Mouse (Mus musculus) adrenal gland, adult 2 months (tissue): Measurements from ENCODE around the gene Tmem59l. TPM values are rescaled to one million over a fixed set of nuclear protein-coding genes. Genes with fewer than 3 reads are reported as not detected.

Experiments used
- DNase-seq: peaks from one replicate; pipeline ENCODE4 v3.0.0; 2021
- polyA plus RNA-seq: library from polyadenylated mRNA; depleted of rRNA; stranded (reverse); fragments of >200 nt; gene quantifications from 2 replicates; pipeline ENCODE4 v1.2.3, GENCODE M21; 2012
- total RNA-seq, 2 experiments: library from RNA; stranded (reverse); gene quantifications; 2 replicates each; pipeline ENCODE4 v1.2.3; 2021

Gene Tmem59l
- total and polyA plus RNA-seq, 3 experiments = 16.8 to 42.9 (median 24.3) TPM

DNA sequence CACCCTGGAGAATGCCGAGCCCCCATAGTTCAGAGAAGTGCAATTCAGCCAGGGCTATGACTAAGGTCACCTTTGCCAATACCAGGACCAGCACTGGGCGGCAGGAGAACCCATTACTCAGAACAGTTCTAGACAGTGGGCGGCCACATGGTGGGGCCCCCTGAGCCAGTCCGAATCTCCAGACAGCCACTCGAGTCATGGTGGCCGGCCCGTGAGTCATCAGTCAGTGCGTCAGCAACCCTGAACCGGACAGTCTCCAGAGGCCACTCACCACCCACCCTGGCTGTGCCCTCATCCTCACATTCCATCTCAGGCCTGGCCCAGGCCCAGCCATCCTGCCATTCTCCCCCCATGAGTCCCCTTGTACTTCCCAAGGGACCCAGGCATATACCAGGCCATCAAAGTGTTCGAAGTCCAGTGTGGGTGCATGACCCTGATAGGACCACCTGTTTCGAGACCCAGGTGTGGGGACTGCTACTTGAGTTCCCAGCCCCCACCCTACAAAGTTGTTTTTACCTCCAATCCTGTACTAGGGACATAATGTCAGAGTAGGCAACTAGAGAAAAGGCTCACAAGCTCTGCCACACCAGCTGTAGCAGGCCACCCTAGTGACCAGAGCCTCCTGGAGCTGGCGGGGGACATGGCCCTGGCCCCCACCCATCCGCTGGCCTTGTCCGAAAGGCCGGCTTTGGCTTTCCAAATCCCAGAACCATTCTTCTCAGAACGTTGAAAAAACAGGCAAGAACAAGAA, 25.2 kb downstream of the Tmem59l start:
- DNase-seq = peak; percentile 89

DNA sequence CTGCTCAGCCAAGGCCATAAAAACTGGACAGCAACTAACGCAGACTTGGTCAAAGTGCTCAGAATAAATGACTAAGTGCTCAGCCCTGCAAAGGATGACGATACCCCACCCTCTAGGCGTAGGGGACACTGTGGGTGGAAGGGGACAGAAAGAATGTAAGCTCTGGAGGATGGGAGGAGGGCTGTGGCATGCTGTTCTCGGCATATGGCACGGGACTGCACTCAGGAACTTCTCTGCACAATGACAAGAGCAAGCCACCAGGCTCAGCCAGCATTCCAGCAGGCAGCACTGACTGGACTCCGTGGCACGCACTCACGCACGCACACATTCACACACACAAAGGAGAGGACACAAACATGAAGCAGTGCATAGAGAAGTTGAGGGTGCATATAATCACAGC, 26.6 kb downstream of the Tmem59l start:
- DNase-seq = peak; percentile 56

DNA sequence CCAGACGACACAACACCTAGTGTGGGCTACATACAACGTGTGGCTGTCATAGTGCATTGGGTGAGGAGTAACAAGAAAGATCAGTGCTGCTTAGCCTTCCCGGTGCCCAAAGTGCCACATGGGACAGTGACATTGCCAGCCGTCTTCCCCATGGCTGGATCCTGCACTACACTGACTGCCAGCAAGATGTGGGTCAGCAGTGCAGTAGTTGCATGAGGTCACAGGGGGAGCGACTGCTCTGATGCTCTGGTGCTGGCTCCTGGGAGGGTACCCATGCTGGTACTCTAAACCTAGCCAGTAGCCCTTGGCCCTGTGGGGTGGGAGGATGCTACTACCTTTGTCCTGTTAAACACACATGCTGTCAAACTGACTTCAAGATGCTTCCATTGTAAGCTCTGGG, 27.0 kb downstream of the Tmem59l start:
- DNase-seq = peak; percentile 54

DNA sequence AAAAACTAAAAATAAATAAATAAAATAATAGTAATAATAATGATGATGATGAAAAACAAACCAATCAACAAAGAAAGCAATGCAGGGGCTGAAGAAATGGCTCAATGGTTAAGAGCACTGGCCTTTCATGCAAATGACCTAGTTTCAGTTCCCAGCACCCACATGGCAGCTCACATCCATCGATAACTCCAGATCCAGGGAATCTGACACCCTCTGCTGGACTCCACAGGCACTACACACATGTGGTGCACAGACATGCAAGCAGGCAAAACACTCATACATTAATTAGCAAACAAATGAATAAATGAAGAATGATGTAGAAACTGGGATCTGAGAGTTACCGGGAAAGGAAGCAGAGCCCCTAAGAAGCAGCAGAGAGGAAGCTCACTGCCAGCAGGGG, 27.5 kb downstream of the Tmem59l start:
- DNase-seq = no peak

DNA sequence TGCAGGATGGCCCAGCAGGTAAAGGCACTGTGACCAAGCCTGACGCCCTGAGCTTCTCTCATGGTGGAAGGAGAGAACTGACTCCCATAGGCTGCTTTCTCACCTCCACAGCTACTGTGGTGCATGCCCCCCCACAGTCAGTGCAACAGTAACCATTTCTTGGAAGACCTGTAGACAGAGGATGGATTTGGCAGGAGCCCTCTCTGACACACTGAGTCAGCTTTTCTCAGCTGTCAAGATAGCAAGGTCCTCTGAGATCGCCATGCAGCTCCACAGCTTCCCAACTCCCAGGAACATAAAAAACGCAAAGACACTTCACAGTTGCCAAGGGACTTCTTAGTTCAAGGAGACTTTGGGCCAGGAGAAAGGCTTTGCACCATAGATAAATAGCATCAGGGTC, 28.7 kb downstream of the Tmem59l start:
- DNase-seq = peak; percentile 68

DNA sequence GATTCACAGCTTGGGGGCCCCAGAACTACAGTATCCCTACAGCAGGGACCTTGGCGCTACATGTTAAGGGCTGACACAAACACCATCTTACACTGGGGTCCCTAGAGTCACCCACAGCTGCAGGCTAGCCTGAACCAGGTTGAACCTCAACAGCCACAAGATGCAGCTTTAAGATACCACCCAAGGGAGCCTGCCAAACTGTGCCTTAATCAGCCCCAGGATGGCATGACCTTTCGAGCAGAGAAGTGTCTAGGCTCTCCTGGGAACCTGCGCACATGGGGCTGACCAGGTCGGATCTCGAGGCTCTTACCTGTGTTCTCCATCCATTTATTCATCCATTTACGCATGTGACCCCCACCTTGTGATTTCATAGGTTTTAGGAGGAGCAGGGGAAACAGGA, 29.3 kb downstream of the Tmem59l start:
- DNase-seq = no peak

DNA sequence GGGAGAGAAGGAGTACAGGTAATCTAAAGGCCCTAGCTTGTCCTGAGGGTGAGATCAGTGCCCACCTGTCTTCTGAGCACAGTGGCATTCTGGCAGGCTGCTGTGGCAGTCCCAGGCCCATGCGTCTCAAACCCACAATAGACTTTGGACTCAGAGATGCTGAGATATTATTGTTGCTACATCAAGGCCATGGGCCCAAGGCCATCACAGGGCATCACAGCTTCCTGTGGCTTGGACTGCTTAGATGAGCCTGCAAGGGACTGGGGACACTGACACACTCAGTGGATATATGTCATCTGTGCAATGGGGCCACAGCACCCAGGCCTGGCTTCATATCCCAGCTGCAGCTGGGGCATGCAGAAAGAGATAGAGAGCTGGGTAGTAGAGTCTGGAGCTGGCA, 30.2 kb downstream of the Tmem59l start:
- DNase-seq = peak; percentile 82

DNA sequence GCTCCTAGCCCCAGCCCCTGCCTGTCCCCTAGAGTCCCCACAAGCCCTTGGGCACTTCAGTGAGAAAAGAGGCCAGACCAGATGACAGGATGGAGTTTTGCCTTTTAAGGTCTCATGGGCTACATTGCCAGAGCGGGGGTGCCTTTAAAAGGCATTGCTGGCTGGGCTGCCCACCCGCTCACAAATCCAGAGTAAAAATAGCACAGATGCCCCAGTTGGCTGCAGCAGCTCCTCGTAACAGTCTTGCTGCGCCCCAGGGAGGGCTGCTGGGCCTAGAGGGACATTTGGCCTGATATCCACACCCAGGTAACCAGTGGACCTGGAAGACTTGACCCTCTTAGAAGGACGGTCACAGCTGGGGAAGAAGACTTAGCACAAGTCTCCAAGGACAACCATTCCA, 33.3 kb downstream of the Tmem59l start:
- no peak for DNase-seq

DNA sequence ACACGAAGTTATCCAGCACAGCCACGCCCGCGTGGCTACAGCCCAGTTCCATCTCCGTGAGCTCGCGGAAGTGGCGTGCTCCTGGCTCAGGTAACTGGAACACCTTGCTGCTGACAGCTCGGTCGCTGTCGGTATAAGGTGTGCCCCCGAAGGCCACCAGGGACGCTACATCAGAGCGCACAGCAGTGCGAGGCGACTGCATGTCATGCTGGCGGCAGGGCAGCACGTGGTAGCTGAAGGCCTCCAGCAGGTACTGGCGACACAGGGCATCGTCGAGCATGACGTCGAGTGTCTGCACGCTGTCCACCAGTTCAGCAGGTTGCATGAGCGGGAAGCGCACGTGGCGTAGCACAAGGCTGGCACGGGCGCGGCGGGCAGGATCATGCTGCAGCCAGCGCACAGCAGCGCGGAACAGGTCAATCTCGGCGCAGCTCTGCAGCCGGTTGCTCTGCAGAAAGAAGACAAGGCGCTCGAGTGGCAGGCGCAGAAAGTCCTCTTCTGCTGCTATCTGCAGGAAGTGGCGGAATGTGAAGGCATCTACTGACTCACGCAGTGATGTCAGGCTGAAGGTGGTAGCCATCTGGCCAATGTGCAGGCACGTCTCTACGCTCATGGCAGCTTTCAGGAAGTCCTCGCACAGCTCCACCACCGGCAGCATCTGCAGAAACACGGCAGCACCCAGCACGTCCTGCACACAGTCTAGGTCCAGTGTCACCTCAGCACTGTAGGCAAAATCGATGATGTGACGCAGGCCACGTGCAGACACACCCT, 34.8 kb downstream of the Tmem59l start:
- DNase-seq = no peak

DNA sequence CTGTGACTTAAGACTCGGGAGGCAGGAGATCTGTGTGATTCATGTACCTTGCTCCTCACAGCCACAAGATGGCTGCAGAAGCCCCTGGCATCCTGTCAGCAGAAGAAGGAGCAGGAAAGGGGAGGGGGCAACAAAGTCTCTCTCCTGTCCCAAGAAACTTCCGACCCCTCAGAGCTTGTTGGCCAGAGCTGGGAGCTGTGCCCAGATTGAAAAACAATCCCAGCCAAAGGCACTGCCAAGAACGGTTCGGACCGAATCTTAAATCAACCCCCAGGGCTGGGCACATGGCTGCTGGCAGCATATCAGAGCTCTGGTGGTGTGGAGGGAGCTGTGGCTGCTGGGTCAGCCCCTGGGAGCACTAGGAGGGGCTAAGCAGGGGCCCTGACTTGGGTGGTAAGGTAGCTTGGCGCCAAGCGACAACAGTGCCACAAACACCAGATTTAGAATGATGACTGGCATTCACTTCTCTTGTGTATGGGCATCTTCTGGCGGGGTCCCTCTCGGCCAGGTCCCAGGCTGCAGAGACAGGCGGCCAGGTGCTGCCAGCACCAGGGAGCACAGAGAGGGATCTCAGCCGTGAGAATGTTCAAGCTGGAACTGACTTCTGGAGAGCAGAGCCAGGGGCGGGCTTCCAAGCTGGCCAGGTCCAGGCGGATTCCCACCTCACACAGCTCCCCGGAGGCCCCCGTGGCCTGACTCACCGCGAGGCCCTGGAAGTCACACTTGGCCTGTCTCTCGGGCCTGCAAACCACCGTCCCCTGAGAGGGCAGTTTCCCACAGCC, 39.3 kb downstream of the Tmem59l start:
- DNase-seq = peak; percentile 54

DNA sequence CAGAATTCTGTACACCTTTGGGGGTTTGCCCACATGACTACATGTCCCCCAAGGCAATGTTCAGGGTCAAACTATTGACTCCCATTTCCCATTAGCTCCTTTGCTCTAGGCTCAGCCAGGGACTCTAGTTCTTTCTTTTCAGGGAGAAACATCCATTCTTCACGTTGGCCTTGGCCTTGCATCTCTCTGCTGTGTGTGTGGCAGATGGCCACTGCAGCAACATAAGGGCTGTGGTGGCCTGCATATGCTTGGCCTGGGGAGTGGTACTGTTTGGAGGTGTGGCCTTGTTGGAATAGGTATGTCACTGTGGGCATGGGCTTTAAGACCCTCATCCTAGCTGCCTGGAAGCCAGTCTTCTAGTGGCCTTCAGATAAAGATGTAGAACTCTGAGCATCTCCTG, 41.2 kb downstream of the Tmem59l start:
- DNase-seq = no peak

DNA sequence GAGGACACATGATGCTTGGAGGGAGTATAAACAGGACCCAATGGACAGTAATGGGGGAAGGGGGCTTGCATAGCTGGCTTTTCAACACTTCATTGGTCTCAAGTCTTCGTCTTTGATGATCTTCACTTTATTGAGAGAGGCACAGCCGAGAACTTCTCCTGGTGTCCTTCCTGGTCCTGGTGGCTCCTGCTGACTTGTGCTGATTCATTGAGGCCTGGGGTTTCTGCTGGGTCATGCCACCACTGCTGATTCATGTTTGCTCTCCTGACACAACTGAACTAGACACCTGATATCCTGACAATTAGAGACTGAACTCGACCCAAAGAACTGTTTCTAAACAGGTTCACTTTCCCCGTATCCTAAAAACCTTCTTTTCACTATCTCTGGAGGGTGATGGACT, 43.8 kb downstream of the Tmem59l start:
- no peak for DNase-seq

DNA sequence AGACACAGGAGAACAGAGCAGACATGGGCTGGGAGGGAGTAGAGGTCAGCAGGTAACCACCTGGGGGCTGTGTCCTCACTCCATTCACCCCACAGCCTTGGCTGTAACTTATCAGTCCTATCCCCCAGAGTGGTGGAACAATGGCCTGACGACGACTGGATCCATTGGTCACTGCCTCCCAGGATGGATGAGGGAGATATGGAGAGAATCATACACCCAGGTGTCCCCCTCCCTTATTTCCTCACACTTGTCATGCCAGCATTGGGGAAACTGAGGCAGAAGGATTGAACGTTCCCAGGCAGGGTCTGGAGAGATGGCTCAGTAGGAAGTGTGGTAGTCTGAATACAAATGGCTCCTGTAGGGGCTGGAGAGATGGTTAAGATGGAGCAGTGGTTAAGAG, 45.6 kb downstream of the Tmem59l start:
- DNase-seq = no peak

DNA sequence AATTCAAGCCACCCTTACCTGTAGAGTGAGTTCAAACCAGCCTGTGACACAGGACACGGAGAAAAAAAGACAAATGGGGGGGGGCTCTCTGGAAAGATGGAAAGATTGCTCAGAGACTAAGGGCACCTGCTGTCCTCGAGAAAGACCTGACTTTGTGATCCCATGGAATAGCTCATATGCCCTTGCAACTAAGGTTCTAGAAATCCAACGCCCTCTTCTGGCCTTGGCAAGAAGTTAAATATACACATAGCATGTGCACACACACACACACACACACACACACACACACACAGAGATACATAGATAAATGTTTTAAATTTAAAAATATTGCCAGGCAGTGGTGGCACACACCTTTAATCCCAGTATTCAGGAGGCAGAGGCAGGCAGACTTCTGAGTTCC, 46.9 kb downstream of the Tmem59l start:
- no peak for DNase-seq

DNA sequence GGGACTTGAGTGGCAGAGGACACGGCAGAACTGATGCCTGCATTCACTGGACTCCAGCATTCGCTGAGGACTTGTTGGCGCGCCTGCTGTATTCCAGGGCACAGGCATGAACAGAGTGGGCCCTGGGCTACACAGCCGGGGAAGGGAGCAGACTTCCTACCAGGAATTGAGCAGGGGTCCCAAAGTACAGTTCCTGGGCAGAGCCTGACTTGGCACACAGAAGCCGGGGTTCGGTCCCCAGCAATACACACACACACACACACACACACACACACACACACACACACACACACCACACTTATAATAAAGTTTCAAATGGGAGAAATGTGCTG, 47.3 kb downstream of the Tmem59l start:
- DNase-seq = no peak

DNA sequence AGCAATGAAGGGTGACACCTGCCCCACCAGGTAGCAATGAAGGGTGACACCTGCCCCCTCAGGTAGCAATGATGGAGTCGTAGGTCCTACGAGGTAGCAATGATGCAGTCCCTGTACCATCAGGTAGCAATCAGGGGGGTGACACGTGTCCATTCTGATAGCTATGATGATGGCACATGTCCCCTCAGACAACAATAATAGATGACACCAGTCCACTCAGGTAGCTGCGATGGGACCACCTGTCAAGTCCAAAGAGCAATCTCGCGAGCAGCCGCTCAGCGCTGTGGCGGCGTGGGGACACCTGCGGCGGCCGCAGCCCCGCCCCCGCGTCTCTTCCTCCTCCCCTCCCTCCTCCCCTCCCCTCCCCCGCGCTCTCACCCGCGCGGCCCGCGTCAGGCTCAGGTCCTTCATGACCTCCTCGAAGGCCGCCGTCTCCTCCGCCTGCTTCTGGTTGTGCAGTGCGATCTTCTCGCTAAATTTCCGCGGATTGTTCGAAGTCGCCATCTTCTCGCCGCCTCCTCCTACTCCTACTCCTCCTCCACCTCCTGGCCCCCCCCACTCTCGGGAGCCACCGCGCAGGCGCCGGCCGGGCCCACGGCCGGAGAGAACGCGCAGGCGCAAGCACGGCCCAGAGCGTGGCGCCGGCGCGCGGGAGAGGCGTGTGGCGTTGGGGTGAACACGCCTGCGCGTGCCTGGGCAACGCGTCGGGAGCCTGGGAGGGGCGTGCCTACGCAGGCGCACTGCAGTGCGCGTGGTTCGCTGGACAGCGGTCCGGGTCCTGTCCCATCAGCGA, 47.9 kb downstream of the Tmem59l start, which contains the start of gene Crtc1:
Crtc1 (minus strand) TSS at position 525 of the 793 bp plus-strand sequence.
- DNase-seq = peak; percentile 99

DNA sequence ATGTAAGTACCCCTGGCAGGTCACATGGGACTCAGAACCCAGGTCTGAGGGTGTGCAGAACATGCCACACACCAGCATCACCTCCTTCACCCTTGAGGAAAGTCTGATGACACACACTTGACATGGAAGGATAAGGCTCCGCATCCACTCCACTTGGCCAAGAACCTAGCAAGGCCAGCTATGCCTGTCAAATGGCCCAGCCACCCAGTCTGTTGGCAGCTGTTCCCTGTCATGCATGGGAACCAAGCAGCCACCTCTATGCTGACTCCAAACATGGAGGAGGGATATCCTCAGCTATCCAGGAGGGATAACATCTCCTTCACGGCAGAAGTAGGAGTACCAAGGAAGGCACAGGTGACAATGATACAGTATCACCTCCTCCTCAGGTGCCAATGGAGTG, 48.7 kb downstream of the Tmem59l start:
- DNase-seq = no peak

DNA sequence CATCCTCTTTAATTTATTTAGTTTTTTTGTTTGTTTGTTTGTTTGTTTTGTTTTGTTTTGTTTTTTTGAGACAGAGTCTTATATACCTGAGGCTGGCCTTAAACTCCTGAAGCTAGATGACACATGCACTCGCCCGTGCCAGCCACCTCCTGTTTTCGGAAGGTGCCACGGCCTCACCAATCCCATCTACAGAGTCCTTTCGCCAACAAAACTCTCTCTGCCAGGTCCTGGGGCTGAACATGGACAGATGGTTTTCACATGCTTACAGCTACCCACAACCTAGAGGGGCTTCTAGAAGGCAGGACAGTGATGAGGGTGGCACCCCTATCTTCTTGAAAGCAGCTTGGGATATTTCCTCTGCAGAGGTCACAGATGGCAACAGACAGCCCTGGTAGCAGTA, 52.0 kb downstream of the Tmem59l start:
- no peak for DNase-seq
